Mouse (Mus musculus) liver, embryonic 11.5 days (tissue): ENCODE data around the gene Gm20825. TPM values are rescaled to one million over a fixed set of nuclear protein-coding genes. Genes with fewer than 3 reads are reported as not detected.
"Not testable (repeated sequence)": the region's sequence is repeated elsewhere in the genome, so short reads cannot be mapped to it uniquely, and the experiment has no call there.

ENCODE experiments used
- ATAC-seq: fragments of 200-750 bp; cut with Nextera tagmentation; replicated peaks from 2 replicates; pipeline ENCODE4 v1.8.0; 2017; ENCODE audit warnings: moderate number of reproducible peaks, mild to moderate bottlenecking, moderate TSS enrichment, moderate library complexity; ENCODE audit not compliant: low FRiP score
- DNase-seq: peaks from one replicate; pipeline ENCODE4 v3.0.0-alpha.2; 2017; ENCODE audit warnings: low spot score
- H3K27ac ChIP-seq: fragments of 300-500 bp; sonication (generic); 2 replicates; pipeline ENCODE4 v1.5.1; 2014; ENCODE audit warnings: mild to moderate bottlenecking, low read depth, low read length, control low read depth
- H3K27me3 ChIP-seq: fragments of 300-500 bp; sonication (generic); replicated peaks from 2 replicates; pipeline ENCODE4 v1.6.1; 2014; ENCODE audit warnings: low read length, mixed read lengths; ENCODE audit not compliant: control insufficient read depth, insufficient read depth
- H3K36me3 ChIP-seq: fragments of 300-500 bp; sonication (generic); 2 replicates; pipeline ENCODE4 v1.6.1; 2014; ENCODE audit warnings: mild to moderate bottlenecking, low read length, moderate library complexity, mixed read lengths; ENCODE audit not compliant: control insufficient read depth, insufficient read depth
- H3K4me1 ChIP-seq: fragments of 300-500 bp; sonication (generic); replicated peaks from 2 replicates; pipeline ENCODE4 v1.6.1; 2014; ENCODE audit warnings: low read length, mixed read lengths; ENCODE audit not compliant: control insufficient read depth, insufficient read depth
- H3K4me2 ChIP-seq: fragments of 300-500 bp; sonication (generic); 2 replicates; pipeline ENCODE4 v1.6.1; 2014; ENCODE audit warnings: mild to moderate bottlenecking, control low read depth, moderate library complexity
- H3K4me3 ChIP-seq: fragments of 300-500 bp; sonication (generic); 2 replicates; pipeline ENCODE4 v1.5.1; 2014; ENCODE audit warnings: low read depth, low read length, control low read depth
- H3K9ac ChIP-seq: fragments of 300-500 bp; sonication (generic); 2 replicates; pipeline ENCODE4 v1.6.1; 2014; ENCODE audit warnings: low read depth, low read length, control low read depth
- H3K9me3 ChIP-seq: fragments of 300-500 bp; sonication (generic); 2 replicates; pipeline ENCODE4 v1.6.1; 2016; ENCODE audit warnings: low read length, inconsistent platforms, mixed read lengths; ENCODE audit not compliant: control insufficient read depth
- WGBS: fragments of 180-500 bp; shearing (Covaris S2); extraction: QIAGEN DNeasy Blood & Tissue Kit; methylation state at CpG from one replicate; pipeline ENCODE4 v1.1.7; 2014; 5-methylcytosine and 5-hydroxymethylcytosine counted together
- polyA plus RNA-seq: library from polyadenylated mRNA; unstranded; fragments of >200 nt; fragmentation: Nextera tagmentation; extraction: Ambion mirVana; gene quantifications from 2 replicates; pipeline ENCODE4 v1.2.1, GENCODE M21; 2014

Gene Gm20825
- not detected in 2 replicates for polyA plus RNA-seq

DNA sequence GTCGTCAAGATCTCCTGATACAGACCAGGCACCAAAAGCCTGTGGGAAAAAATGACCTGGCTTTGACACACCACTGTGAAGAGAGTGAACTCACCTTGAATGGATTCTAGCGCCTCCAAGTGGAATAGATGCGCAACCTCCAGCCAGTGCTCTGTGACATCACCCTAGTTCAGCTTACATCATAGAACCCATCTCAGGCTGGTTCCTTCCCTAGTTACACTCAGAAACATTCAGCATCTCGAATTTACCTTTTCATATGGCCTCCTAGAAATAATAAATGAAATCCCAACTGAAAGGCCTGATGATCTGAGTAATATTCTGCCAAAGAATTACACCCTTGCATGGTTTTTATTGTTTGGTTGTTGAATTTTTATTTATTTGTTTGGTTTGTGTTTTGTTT lies at the start of gene Gm20825:
Gene Gm20825 (minus strand): TSS at position 101 of the 400 bp plus-strand sequence.
- not testable (repeated sequence) for ATAC-seq

More for the DNA sequence above, at the start of gene Gm20825:
- 66% methylated on average over 2 of the region's 4 CpGs for WGBS
- H3K27me3 ChIP-seq, H3K4me1 ChIP-seq, H3K9ac ChIP-seq, H3K4me2 ChIP-seq, H3K4me3 ChIP-seq, H3K36me3 ChIP-seq, H3K27ac ChIP-seq, DNase-seq, H3K9me3 ChIP-seq: not testable (repeated sequence)

Other genes with a start within 250 kb of the Gm20825 start
- gene Gm29049, start 74.3 kb downstream of the Gm20825 start, polyA plus RNA-seq: not detected in 2 replicates
- gene Gm20824, start 186.4 kb upstream of the Gm20825 start, polyA plus RNA-seq: not detected in 2 replicates